Mouse (Mus musculus) hindbrain, postnatal 0 days (tissue): ENCODE data around the gene Olfr267. TPM values are rescaled to one million over a fixed set of nuclear protein-coding genes. Genes with fewer than 3 reads are reported as not detected.
A peak's percentile ranks its signal among the peaks of the same experiment; 100 is the strongest.

ENCODE experiments used
- ATAC-seq: fragments of 200-750 bp; cut with Nextera tagmentation; 2 replicates; pipeline ENCODE4 v1.8.0; 2017; ENCODE audit warnings: mild to moderate bottlenecking, moderate TSS enrichment, moderate library complexity
- DNase-seq: peaks from one replicate; pipeline ENCODE4 v3.0.0-alpha.2; 2015; ENCODE audit warnings: low spot score
- H3K27ac ChIP-seq: fragments of 300-500 bp; sonication (generic); 2 replicates; pipeline ENCODE4 v1.5.1; 2014; ENCODE audit warnings: mild to moderate bottlenecking
- H3K27me3 ChIP-seq: fragments of 300-500 bp; sonication (generic); 2 replicates; pipeline ENCODE4 v1.6.1; 2014; ENCODE audit warnings: low read length, mixed read lengths; ENCODE audit not compliant: insufficient read depth
- H3K36me3 ChIP-seq: fragments of 300-500 bp; sonication (generic); 2 replicates; pipeline ENCODE4 v1.6.1; 2014; ENCODE audit warnings: low read length, mixed read lengths; ENCODE audit not compliant: insufficient read depth
- H3K4me1 ChIP-seq: fragments of 300-500 bp; sonication (generic); 2 replicates; pipeline ENCODE4 v1.6.1; 2014; ENCODE audit warnings: antibody characterized with exemption, low read length, mixed read lengths; ENCODE audit not compliant: insufficient read depth
- H3K4me2 ChIP-seq: fragments of 300-500 bp; sonication (generic); 2 replicates; pipeline ENCODE4 v1.6.1; 2014; ENCODE audit warnings: low read depth, mild to moderate bottlenecking, low read length, moderate library complexity, mixed read lengths
- H3K4me3 ChIP-seq: fragments of 300-500 bp; sonication (generic); 2 replicates; pipeline ENCODE4 v1.5.1; 2014; ENCODE audit warnings: low read length
- H3K9ac ChIP-seq: fragments of 300-500 bp; sonication (generic); replicated peaks from 2 replicates; pipeline ENCODE4 v1.6.1; 2014; ENCODE audit warnings: mild to moderate bottlenecking, low read length, moderate library complexity, mixed read lengths
- H3K9me3 ChIP-seq: fragments of 300-500 bp; sonication (generic); 2 replicates; pipeline ENCODE4 v1.6.1; 2016; ENCODE audit warnings: low read length, mixed read lengths
- CTCF ChIP-seq: IDR thresholded peaks from 2 replicates; pipeline ENCODE4 v1.5.1; 2016; ENCODE audit warnings: antibody characterized with exemption, control low read depth, low read depth
- WGBS: fragments of 180-500 bp; shearing (Covaris S2); extraction: QIAGEN DNeasy Blood & Tissue Kit; methylation state at CpG from one replicate; pipeline ENCODE4 v1.1.7; 2014; 5-methylcytosine and 5-hydroxymethylcytosine counted together
- polyA plus RNA-seq: library from polyadenylated mRNA; unstranded; fragments of >200 nt; fragmentation: Nextera tagmentation; extraction: Ambion mirVana; gene quantifications from 2 replicates; pipeline ENCODE4 v1.2.1, GENCODE M21; 2015
- total RNA-seq: library from RNA; depleted of rRNA; stranded (reverse); fragments of >200 nt; gene quantifications from 2 replicates; pipeline ENCODE4 v1.2.3, GENCODE M21; 2014; rRNA removed

The Olfr267 gene
- total RNA-seq, result 0.25 and 0.89 TPM in 2 replicates
- 0.10 TPM in 1 of 2 replicates, not detected in the other for polyA plus RNA-seq

GRCm38 (mm10) chr4:58787616-58788015 is at the start of gene Olfr267:
Olfr267 (minus strand) TSS chr4:58787716.
- Histone ChIP-seq H3K9ac (no peak within 1 kb of the TSS), H3K27ac (no peak within 1 kb of the TSS), H3K36me3 (no peaks in the 10 kb centered on the region), H3K9me3 (no peaks in the 10 kb centered on the region), H3K4me2 (no peak within 1 kb of the TSS), H3K27me3 (no peaks in the 10 kb centered on the region), H3K4me3 (no peak within 1 kb of the TSS), H3K4me1 (no peaks in the 10 kb centered on the region)
- ATAC-seq (no peak), DNase-seq (no peak)
- TF ChIP-seq CTCF, result no peak

GRCm38 (mm10) chr4:58832908-58833307 is 45.4 kb upstream of the Olfr267 start:
- peaks cover 19% of the 10 kb centered on the region; the same call in 1 of the 2 replicates for H3K36me3 ChIP-seq
- no peak overlapping the region for H3K27ac ChIP-seq
- no peak overlapping the region for H3K4me2 ChIP-seq
- no peaks in the 10 kb centered on the region for H3K27me3 ChIP-seq
- ATAC-seq, result no peak
- no peak for DNase-seq
- H3K9me3 ChIP-seq, result no peaks in the 10 kb centered on the region
- H3K4me1 ChIP-seq, result no peaks in the 10 kb centered on the region
- H3K4me3 ChIP-seq, result no peak overlapping the region
- WGBS, result 82% methylated on average over 3 of the region's 3 CpGs
- TF ChIP-seq CTCF, result no peak
- H3K9ac ChIP-seq, result no peak overlapping the region

- H3K27ac ChIP-seq, result no peak overlapping the region
- no peak for TF ChIP-seq CTCF
- H3K4me2 ChIP-seq, result no peak overlapping the region
- ATAC-seq (no peak), DNase-seq (no peak)
- no peaks in the 10 kb centered on the region for H3K27me3 ChIP-seq
- 75% methylated on average over 4 of the region's 4 CpGs for WGBS
- no peaks in the 10 kb centered on the region for H3K9me3 ChIP-seq
- no peaks in the 10 kb centered on the region for H3K4me1 ChIP-seq
- no peak overlapping the region for H3K4me3 ChIP-seq
- peaks cover 18% of the 10 kb centered on the region; the same call in 1 of the 2 replicates for H3K36me3 ChIP-seq
- no peak overlapping the region for H3K9ac ChIP-seq
Observed at GRCm38 (mm10) chr4:58825921-58826320, 38.4 kb upstream of the Olfr267 start.

GRCm38 (mm10) chr4:58786659-58787058 is 857 bp downstream of the Olfr267 start:
- no peaks in the 10 kb centered on the region for H3K4me1 ChIP-seq
- no peak overlapping the region for H3K4me3 ChIP-seq
- ATAC-seq (no peak), DNase-seq (no peak)
- H3K27ac ChIP-seq, result no peak overlapping the region
- no peak overlapping the region for H3K4me2 ChIP-seq
- H3K36me3 ChIP-seq, result no peaks in the 10 kb centered on the region
- WGBS, result 53% methylated on average over 3 of the region's 3 CpGs
- no peaks in the 10 kb centered on the region for H3K9me3 ChIP-seq
- no peaks in the 10 kb centered on the region for H3K27me3 ChIP-seq
- no peak overlapping the region for H3K9ac ChIP-seq
- TF ChIP-seq CTCF, result no peak

GRCm38 (mm10) chr4:58763417-58763816 is 24.1 kb downstream of the Olfr267 start:
- Histone ChIP-seq H3K4me3 (no peak overlapping the region), H3K36me3 (no peaks in the 10 kb centered on the region), H3K9me3 (no peaks in the 10 kb centered on the region), H3K4me2 (no peak overlapping the region), H3K27me3 (no peaks in the 10 kb centered on the region), H3K4me1 (no peaks in the 10 kb centered on the region), H3K27ac (no peak overlapping the region), H3K9ac (no peak overlapping the region)
- TF ChIP-seq CTCF, result no peak
- ATAC-seq (no peak), DNase-seq (no peak)
- 89% methylated on average over 3 of the region's 3 CpGs for WGBS

GRCm38 (mm10) chr4:58749510-58749909 is 38.0 kb downstream of the Olfr267 start:
- Histone ChIP-seq H3K9ac (no peak overlapping the region), H3K27ac (no peak overlapping the region), H3K4me2 (no peak overlapping the region), H3K4me3 (no peak overlapping the region), H3K36me3 (no peaks in the 10 kb centered on the region), H3K4me1 (no peaks in the 10 kb centered on the region), H3K9me3 (no peaks in the 10 kb centered on the region), H3K27me3 (no peaks in the 10 kb centered on the region)
- peak; percentile 69 for TF ChIP-seq CTCF
- no peak for ATAC-seq
- peak; percentile 53 for DNase-seq
- 57% methylated on average over 2 of the region's 2 CpGs for WGBS

GRCm38 (mm10) chr4:58749101-58749500 is 38.4 kb downstream of the Olfr267 start:
- no peaks in the 10 kb centered on the region for H3K9me3 ChIP-seq
- 44% methylated on average over 10 of the region's 10 CpGs for WGBS
- DNase-seq (no peak), ATAC-seq (no peak)
- H3K9ac ChIP-seq, result no peak overlapping the region
- no peaks in the 10 kb centered on the region for H3K4me1 ChIP-seq
- H3K27ac ChIP-seq, result no peak overlapping the region
- TF ChIP-seq CTCF, result no peak
- no peaks in the 10 kb centered on the region for H3K36me3 ChIP-seq
- H3K27me3 ChIP-seq, result no peaks in the 10 kb centered on the region
- no peak overlapping the region for H3K4me2 ChIP-seq
- no peak overlapping the region for H3K4me3 ChIP-seq
